Mouse (Mus musculus) heart, embryonic 16.5 days (tissue): ENCODE results near the gene Pnpla2. TPM values are rescaled to one million over a fixed set of nuclear protein-coding genes. Genes with fewer than 3 reads are reported as not detected.

Source experiments
- ATAC-seq: fragments of 200-750 bp; cut with Nextera tagmentation; replicated peaks from 2 replicates; pipeline ENCODE4 v1.8.0; 2017; ENCODE audit warnings: moderate number of reproducible peaks; ENCODE audit not compliant: insufficient read depth, low FRiP score; ENCODE audit errors: extremely low read depth
- H3K27ac ChIP-seq: fragments of 300-500 bp; sonication (generic); 2 replicates; pipeline ENCODE4 v1.5.1; 2014; ENCODE audit warnings: mild to moderate bottlenecking, low read length, control low read depth, moderate library complexity
- H3K27me3 ChIP-seq: fragments of 300-500 bp; sonication (generic); 2 replicates; pipeline ENCODE4 v1.6.1; 2014; ENCODE audit warnings: low read length, mixed read lengths; ENCODE audit not compliant: control insufficient read depth, insufficient read depth
- H3K36me3 ChIP-seq: fragments of 300-500 bp; sonication (generic); 2 replicates; pipeline ENCODE4 v1.6.1; 2014; ENCODE audit not compliant: control insufficient read depth, insufficient read depth
- H3K4me1 ChIP-seq: fragments of 300-500 bp; sonication (generic); 2 replicates; pipeline ENCODE4 v1.6.1; 2014; ENCODE audit warnings: low read length, mixed read lengths; ENCODE audit not compliant: control insufficient read depth, insufficient read depth
- H3K4me2 ChIP-seq: fragments of 300-500 bp; sonication (generic); 2 replicates; pipeline ENCODE4 v1.6.1; 2014; ENCODE audit warnings: low read depth, mild to moderate bottlenecking, control low read depth, low read length
- H3K4me3 ChIP-seq: fragments of 300-500 bp; sonication (generic); 2 replicates; pipeline ENCODE4 v1.5.1; 2014; ENCODE audit warnings: mild to moderate bottlenecking, control low read depth, low read length
- H3K9ac ChIP-seq: fragments of 300-500 bp; sonication (generic); 2 replicates; pipeline ENCODE4 v1.6.1; 2014; ENCODE audit warnings: low read length, control low read depth
- H3K9me3 ChIP-seq: fragments of 300-500 bp; sonication (generic); replicated peaks from 2 replicates; pipeline ENCODE4 v1.6.1; 2016; ENCODE audit warnings: low read length; ENCODE audit not compliant: control insufficient read depth
- WGBS: fragments of 180-500 bp; shearing (Covaris S2); extraction: QIAGEN DNeasy Blood & Tissue Kit; methylation state at CpG from one replicate; pipeline ENCODE4 v1.1.7; 2014; 5-methylcytosine and 5-hydroxymethylcytosine counted together
- polyA plus RNA-seq: library from polyadenylated mRNA; unstranded; fragments of >200 nt; fragmentation: Nextera tagmentation; extraction: Ambion mirVana; gene quantifications from 2 replicates; pipeline ENCODE4 v1.2.1, GENCODE M21; 2015

The Pnpla2 gene
- polyA plus RNA-seq, 1 experiment from 2014 or later: 78.0 TPM

GRCm38 (mm10) chr7:141474160-141474559, 19.2 kb downstream of the Pnpla2 start:
- no peaks in the 10 kb centered on the region for H3K9me3 ChIP-seq
- peak overlapping the region; percentile 96; the same call in 1 of the 2 replicates for H3K27ac ChIP-seq
- no peak for ATAC-seq
- H3K27me3 ChIP-seq: no peaks in the 10 kb centered on the region
- peak overlapping the region; percentile 89 for H3K4me2 ChIP-seq
- WGBS: 4% methylated on average over 5 of the region's 5 CpGs
- peaks cover 27% of the 10 kb centered on the region for H3K36me3 ChIP-seq
- H3K4me3 ChIP-seq: peak overlapping the region; percentile 70
- peaks cover 52% of the 10 kb centered on the region for H3K4me1 ChIP-seq
- peak overlapping the region; percentile 90 for H3K9ac ChIP-seq

- Histone ChIP-seq H3K9me3 (no peaks in the 10 kb centered on the region), H3K27me3 (no peaks in the 10 kb centered on the region), H3K36me3 (peaks cover 21% of the 10 kb centered on the region), H3K9ac (peak within 1 kb of the TSS; percentile 90), H3K27ac (peak within 1 kb of the TSS; percentile 96), H3K4me3 (peak within 1 kb of the TSS; percentile 70), H3K4me1 (peaks cover 42% of the 10 kb centered on the region), H3K4me2 (peak within 1 kb of the TSS; percentile 89)
- peak; percentile 71 for ATAC-seq
- WGBS: under 1% methylated on average over 82 of the region's 87 CpGs
Measured at GRCm38 (mm10) chr7:141475011-141475804, 20.2 kb downstream of the Pnpla2 start, which contains the start of the genes Polr2l and Tspan4. Polr2l (minus strand) TSS chr7:141475132. Tspan4 (plus strand) TSS chr7:141475240.

GRCm38 (mm10) chr7:141475805-141476158, 20.8 kb downstream of the Pnpla2 start:
- Histone ChIP-seq H3K4me2 (peak overlapping the region; percentile 89), H3K4me1 (peaks cover 46% of the 10 kb centered on the region), H3K9ac (peak overlapping the region; percentile 90), H3K4me3 (peak overlapping the region; percentile 70), H3K36me3 (peaks cover 16% of the 10 kb centered on the region), H3K27me3 (no peaks in the 10 kb centered on the region), H3K9me3 (no peaks in the 10 kb centered on the region), H3K27ac (peak overlapping the region; percentile 96)
- ATAC-seq: no peak; the same call in 1 of the 2 replicates
- WGBS: under 1% methylated on average over 12 of the region's 12 CpGs

GRCm38 (mm10) chr7:141476226-141476980, 21.4 kb downstream of the Pnpla2 start:
- peak overlapping the region; percentile 96 for H3K27ac ChIP-seq
- H3K9me3 ChIP-seq: no peaks in the 10 kb centered on the region
- peaks cover 10% of the 10 kb centered on the region for H3K36me3 ChIP-seq
- H3K4me1 ChIP-seq: peaks cover 51% of the 10 kb centered on the region
- H3K9ac ChIP-seq: peak overlapping the region; percentile 90
- H3K4me3 ChIP-seq: peak overlapping the region; percentile 70
- no peaks in the 10 kb centered on the region for H3K27me3 ChIP-seq
- H3K4me2 ChIP-seq: peak overlapping the region; percentile 89
- ATAC-seq: peak; percentile 56
- WGBS: under 1% methylated on average over 16 of the region's 17 CpGs

- peak overlapping the region; percentile 70 for H3K4me3 ChIP-seq
- H3K4me2 ChIP-seq: peak overlapping the region; percentile 89
- no peak for ATAC-seq
- no peaks in the 10 kb centered on the region for H3K27me3 ChIP-seq
- H3K27ac ChIP-seq: peak overlapping the region; percentile 96
- WGBS: 8% methylated on average over 7 of the region's 7 CpGs
- H3K9ac ChIP-seq: peak overlapping the region; percentile 62
- no peaks in the 10 kb centered on the region for H3K9me3 ChIP-seq
- H3K36me3 ChIP-seq: peaks cover 7% of the 10 kb centered on the region
- H3K4me1 ChIP-seq: peaks cover 55% of the 10 kb centered on the region
Measured at GRCm38 (mm10) chr7:141476981-141477370, 22.0 kb downstream of the Pnpla2 start.

GRCm38 (mm10) chr7:141477578-141478269, 22.7 kb downstream of the Pnpla2 start:
- no peaks in the 10 kb centered on the region for H3K27me3 ChIP-seq
- H3K27ac ChIP-seq: peak overlapping the region; percentile 96
- 0 out of 2 replicates have a peak, but pooled peaks have one; percentile 3 for ATAC-seq
- H3K4me1 ChIP-seq: peaks cover 61% of the 10 kb centered on the region
- H3K4me2 ChIP-seq: peak overlapping the region; percentile 89
- H3K9ac ChIP-seq: peak overlapping the region; percentile 62
- H3K9me3 ChIP-seq: no peaks in the 10 kb centered on the region
- WGBS: 48% methylated on average over 4 of the region's 4 CpGs
- peak overlapping the region; percentile 70; the same call in 1 of the 2 replicates for H3K4me3 ChIP-seq
- peaks cover under 1% of the 10 kb centered on the region; the same call in 1 of the 2 replicates for H3K36me3 ChIP-seq

- Histone ChIP-seq H3K9ac (peak overlapping the region; percentile 62; the same call in 1 of the 2 replicates), H3K4me1 (peaks cover 61% of the 10 kb centered on the region), H3K27me3 (no peaks in the 10 kb centered on the region), H3K4me2 (0 out of 2 replicates have a peak overlapping the region, but pooled peaks have one; percentile 89), H3K36me3 (no peaks in the 10 kb centered on the region), H3K9me3 (no peaks in the 10 kb centered on the region), H3K27ac (peak overlapping the region; percentile 96), H3K4me3 (no peak overlapping the region)
- 45% methylated on average over 5 of the region's 5 CpGs for WGBS
- no peak for ATAC-seq
Measured at GRCm38 (mm10) chr7:141478270-141478748, 23.3 kb downstream of the Pnpla2 start.

GRCm38 (mm10) chr7:141480842-141481497, 26.0 kb downstream of the Pnpla2 start:
- Histone ChIP-seq H3K9me3 (no peaks in the 10 kb centered on the region), H3K27ac (no peak overlapping the region), H3K4me2 (peak overlapping the region; percentile 99), H3K27me3 (no peaks in the 10 kb centered on the region), H3K36me3 (no peaks in the 10 kb centered on the region), H3K4me1 (peaks cover 46% of the 10 kb centered on the region), H3K9ac (no peak overlapping the region), H3K4me3 (peak overlapping the region; percentile 65; the same call in 1 of the 2 replicates)
- peak; percentile 19; the same call in 1 of the 2 replicates for ATAC-seq
- WGBS: 7% methylated on average over 10 of the region's 10 CpGs
